Mouse (Mus musculus) limb, embryonic 10.5 days (tissue): ENCODE results near the gene Fmo2. TPM values are rescaled to one million over a fixed set of nuclear protein-coding genes. Genes with fewer than 3 reads are reported as not detected.

Source experiments
- DNase-seq: peaks from one replicate; pipeline ENCODE4 v3.0.0-alpha.2; 2017; ENCODE audit warnings: low spot score
- H3K27ac ChIP-seq: fragments of 300-500 bp; sonication (generic); 2 replicates; pipeline ENCODE4 v1.5.1; 2016; ENCODE audit warnings: mild to moderate bottlenecking
- H3K27me3 ChIP-seq: fragments of 300-500 bp; sonication (generic); 2 replicates; pipeline ENCODE4 v1.6.1; 2016; ENCODE audit warnings: low read depth, mild to moderate bottlenecking; ENCODE audit not compliant: poor library complexity, severe bottlenecking
- H3K36me3 ChIP-seq: fragments of 300-500 bp; sonication (generic); 2 replicates; pipeline ENCODE4 v1.6.1; 2016; ENCODE audit warnings: mild to moderate bottlenecking, moderate library complexity
- H3K4me1 ChIP-seq: fragments of 300-500 bp; sonication (generic); 2 replicates; pipeline ENCODE4 v1.6.1; 2016
- H3K4me3 ChIP-seq: fragments of 300-500 bp; sonication (generic); 2 replicates; pipeline ENCODE4 v1.5.1; 2016; ENCODE audit warnings: mild to moderate bottlenecking, moderate library complexity
- H3K9me3 ChIP-seq: fragments of 300-500 bp; sonication (generic); replicated peaks from 2 replicates; pipeline ENCODE4 v1.6.1; 2016; ENCODE audit warnings: mild to moderate bottlenecking
- whole genome bisulfite sequencing: fragments of 180-500 bp; shearing (Covaris S2); methylation state at CpG from one replicate; pipeline ENCODE4 v1.1.7; 2016; 5-methylcytosine and 5-hydroxymethylcytosine counted together
- polyA plus RNA-seq: library from polyadenylated mRNA; unstranded; fragments of >200 nt; fragmentation: Nextera tagmentation; extraction: Ambion mirVana; gene quantifications from 2 replicates; pipeline ENCODE4 v1.2.1, GENCODE M21; 2016

Fmo2 gene
- polyA plus RNA-seq = 0.08 TPM in 1 of 2 replicates, not detected in the other

DNA sequence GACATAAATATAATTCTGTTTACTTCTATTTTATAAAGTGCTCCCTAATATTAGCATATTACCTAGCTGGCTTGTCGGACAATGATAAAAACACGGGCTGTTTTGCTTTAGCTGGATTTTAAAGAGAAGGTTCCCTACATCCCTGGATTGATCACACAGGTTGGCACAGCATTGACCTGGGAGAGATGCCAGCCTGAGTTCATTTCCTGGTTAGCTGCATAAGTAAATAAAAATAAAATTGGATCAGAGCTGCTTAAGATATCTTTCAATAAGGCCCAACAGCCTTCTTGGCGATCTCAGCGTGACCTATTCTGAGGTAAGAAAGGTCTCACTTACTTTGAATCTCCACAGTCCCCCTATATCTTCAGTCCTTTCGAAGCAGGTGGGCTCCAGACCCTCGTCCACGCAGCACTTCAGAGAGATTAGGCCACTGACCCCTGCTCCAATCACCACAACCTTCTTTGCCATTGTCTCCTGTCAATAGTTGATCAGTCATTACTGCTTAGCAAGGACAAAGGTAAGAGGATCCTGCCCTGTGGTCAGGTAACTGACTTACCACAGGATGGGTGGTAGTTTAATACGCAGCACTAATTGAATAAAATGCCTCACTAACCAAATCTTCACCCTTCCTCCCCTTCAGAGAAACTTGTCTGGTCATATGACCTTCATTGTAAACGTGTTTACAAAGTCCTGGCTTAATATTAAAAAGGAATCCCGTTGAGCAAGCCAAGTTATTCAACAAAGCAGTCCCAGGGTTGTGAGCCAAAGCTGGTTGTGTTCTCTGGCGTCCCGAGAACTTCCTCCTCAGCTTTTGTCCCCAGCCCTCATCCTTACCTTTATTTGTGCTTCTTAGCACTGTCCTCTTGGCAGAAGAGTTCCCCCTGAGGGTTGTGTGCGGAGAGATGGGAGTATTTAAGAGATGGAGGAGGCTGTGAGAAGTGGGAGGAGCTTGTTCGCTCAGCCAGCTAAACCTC, at the start of gene Fmo2:
Gene Fmo2, minus strand, starts transcription at position 889 of the 974 bp plus-strand sequence.
- Histone ChIP-seq H3K4me1 (no peaks in the 10 kb centered on the region), H3K27ac (no peak within 1 kb of the TSS), H3K27me3 (no peaks in the 10 kb centered on the region), H3K36me3 (no peaks in the 10 kb centered on the region), H3K9me3 (no peaks in the 10 kb centered on the region), H3K4me3 (no peak within 1 kb of the TSS)
- no peak for DNase-seq
- WGBS = 79% methylated on average over 14 of the region's 14 CpGs

DNA sequence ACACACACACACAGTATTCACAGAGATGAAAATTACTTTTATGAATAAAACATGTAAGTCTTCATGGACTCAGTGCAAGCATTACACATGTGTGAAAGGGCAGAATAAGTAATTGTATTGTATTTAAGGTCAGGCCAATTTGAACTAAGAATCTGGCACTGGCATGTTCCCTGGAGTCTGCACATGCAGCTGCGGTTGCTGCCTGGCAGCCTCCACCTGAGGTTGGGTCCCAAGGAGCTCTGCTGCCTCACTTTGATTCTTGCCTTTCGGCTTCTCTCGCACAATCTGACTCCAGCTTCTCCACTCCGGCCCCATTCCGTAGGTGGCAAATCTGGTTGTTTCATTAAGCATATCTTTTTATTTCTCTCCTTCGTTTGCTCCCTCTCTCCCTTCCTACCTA, 49.4 kb upstream of the Fmo2 start:
- Histone ChIP-seq H3K4me3 (no peak overlapping the region), H3K27me3 (no peaks in the 10 kb centered on the region), H3K4me1 (peaks cover 30% of the 10 kb centered on the region), H3K9me3 (no peaks in the 10 kb centered on the region), H3K36me3 (no peaks in the 10 kb centered on the region), H3K27ac (no peak overlapping the region)
- no peak for DNase-seq
- WGBS = 87% methylated on average over 6 of the region's 6 CpGs

DNA sequence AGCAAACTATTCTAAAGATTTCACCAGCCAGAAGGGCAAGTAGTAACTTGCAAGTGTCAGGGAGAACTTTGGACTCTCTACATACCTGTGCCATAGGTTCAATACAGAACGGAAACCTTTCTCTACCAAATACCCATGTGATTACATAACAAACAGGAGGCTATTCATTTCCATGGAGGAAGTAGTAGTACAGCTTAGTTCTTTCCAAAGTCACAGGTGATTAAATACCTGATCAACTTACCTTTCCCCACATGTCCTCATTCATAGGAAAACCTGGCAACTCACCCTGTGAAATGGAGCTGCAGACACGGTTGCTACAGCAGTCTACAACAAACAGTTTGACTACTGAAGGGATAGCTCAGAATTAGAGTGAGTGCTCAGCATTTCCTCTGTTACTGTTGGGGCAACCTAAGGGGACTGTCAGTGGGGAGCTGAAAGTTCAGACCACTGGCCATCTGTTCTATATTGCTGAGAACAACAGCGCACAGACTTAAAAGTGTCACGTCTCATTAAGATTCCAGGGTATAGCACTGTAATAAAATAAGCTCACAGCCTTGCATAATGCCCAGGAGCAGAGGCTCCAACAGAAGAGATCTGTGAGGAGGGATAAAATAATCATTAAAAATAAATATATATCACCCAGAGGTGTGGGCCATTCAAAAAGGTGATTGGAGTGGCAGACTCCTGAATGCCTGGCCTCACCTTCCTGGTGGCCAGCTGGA, 48.5 kb upstream of the Fmo2 start:
- no peaks in the 10 kb centered on the region for H3K36me3 ChIP-seq
- H3K27me3 ChIP-seq = no peaks in the 10 kb centered on the region
- peaks cover 29% of the 10 kb centered on the region for H3K4me1 ChIP-seq
- no peak overlapping the region for H3K27ac ChIP-seq
- 57% methylated on average over 4 of the region's 4 CpGs for WGBS
- no peak overlapping the region for H3K4me3 ChIP-seq
- no peaks in the 10 kb centered on the region for H3K9me3 ChIP-seq
- peak; percentile 30 for DNase-seq

DNA sequence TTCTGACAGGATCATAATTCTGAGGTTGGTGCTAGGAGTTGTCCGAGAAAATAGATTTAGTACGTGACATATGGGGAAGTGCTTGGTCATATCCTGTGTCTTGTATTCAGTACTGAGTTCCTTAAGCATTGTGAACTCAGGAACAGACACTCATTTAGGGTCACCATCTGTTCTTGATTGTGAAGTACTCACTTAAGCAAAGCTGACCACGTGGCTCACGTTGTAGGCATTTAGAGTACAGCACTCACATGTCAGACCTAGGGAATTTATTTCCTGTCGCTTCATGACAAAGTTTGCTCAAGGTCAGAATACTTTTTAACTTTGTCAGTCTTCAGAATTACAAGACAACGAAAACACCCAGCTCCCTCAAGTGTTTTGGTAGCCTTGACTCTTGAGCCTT, 45.2 kb upstream of the Fmo2 start:
- no peak overlapping the region for H3K27ac ChIP-seq
- no peak overlapping the region for H3K4me3 ChIP-seq
- no peaks in the 10 kb centered on the region for H3K36me3 ChIP-seq
- H3K27me3 ChIP-seq = no peaks in the 10 kb centered on the region
- H3K9me3 ChIP-seq = no peaks in the 10 kb centered on the region
- peaks cover 33% of the 10 kb centered on the region for H3K4me1 ChIP-seq
- 33% methylated on average over 6 of the region's 6 CpGs for WGBS
- no peak for DNase-seq

DNA sequence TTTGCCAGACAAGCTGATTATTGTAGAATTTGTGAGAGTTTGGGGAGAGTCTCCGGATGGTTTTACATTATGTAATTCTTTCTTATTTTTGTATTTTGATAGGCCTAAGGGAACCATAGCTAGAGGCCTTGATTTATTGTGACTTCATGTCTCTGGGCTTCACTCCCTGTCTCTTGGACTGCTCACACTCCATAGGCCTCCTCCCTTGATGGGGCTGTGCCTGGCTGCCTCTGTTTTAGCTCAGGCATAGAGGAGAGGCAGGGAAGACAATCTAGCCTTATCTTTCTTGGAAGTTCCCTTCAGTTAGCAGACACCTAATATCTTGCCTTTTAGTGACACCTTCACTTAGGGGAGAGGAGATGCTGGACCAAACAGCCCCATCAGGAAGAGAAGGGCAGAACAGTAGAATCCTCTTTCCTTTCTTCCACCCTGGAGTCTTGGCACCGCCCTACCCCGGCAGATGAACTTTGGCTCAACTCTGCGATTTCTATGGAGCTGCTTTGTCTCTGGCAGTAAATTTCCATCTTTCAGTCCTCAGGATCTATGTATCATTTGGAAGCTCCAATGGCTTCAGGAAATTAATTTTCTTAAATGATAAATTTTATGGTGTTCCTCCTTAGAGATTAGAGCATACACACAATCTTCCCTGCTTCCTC, 40.3 kb upstream of the Fmo2 start:
- Histone ChIP-seq H3K36me3 (no peaks in the 10 kb centered on the region), H3K4me3 (no peak overlapping the region), H3K27ac (no peak overlapping the region), H3K9me3 (no peaks in the 10 kb centered on the region), H3K4me1 (peaks cover 20% of the 10 kb centered on the region), H3K27me3 (no peaks in the 10 kb centered on the region)
- 84% methylated on average over 4 of the region's 4 CpGs for WGBS
- no peak for DNase-seq

DNA sequence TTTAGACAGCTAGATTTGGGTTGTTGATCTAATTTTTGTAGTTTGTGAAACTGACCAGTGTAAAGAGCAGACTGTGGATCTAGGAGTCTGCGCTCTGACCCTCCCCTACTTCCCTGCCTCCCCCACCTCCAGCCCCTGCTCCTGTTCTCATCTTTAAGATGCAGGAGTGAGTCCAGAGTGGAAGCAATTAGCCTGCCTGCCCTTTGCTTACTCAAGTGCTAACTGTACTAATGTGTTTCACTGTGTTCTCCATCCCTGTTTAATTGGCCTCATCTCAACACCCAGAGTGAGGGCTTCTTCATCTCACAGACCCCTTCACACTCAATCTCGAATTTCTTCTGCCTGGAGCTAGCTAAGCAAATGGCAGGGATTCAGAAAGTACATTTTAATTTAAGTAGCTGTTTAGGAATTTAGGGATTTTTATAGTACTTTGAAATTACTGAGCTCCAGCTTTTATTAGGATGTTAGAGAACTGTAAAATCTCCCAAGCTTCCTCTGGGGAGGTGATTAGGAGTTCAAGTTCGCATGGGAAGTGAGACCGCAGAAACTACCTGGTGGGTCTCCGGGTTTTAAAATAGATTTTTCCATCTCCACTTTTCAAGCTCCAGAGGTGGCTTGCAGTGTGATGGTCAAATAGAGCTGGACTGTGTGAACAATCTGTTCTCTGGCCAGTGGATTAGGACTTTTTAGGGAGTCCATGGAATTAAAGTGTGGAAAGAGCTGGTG, 39.6 kb upstream of the Fmo2 start:
- H3K4me3 ChIP-seq = no peak overlapping the region

DNA sequence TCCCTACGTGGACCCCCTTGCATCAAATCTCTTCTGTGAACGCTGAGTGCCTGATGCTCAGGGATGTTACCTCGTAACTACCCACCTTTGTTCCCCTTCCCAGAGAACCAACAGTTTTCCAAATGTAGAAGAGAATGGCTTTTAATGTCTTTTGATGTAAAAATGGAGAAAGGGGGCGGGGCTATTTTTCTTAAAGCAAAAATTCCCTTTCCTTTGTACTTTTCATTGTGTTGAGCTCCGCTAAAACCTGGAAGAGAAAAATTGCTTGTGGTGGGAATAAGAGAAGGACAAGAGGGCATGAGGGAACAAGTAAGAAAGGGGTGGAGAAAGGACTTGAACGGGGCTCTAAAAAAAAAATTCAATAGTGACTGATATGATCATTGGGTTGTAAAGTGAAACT, 38.9 kb upstream of the Fmo2 start, which contains the start of gene Fmo6:
Gene Fmo6, minus strand, starts transcription at position 101 of the 400 bp plus-strand sequence.
- H3K4me3 ChIP-seq = no peak within 1 kb of the TSS
- H3K4me1 ChIP-seq = peaks cover 13% of the 10 kb centered on the region
- no peaks in the 10 kb centered on the region for H3K27me3 ChIP-seq
- no peak within 1 kb of the TSS for H3K27ac ChIP-seq
- WGBS = 89% methylated on average over 6 of the region's 6 CpGs
- no peaks in the 10 kb centered on the region for H3K36me3 ChIP-seq
- H3K9me3 ChIP-seq = no peaks in the 10 kb centered on the region
- DNase-seq = no peak

More for the DNA sequence above, 39.6 kb upstream of the Fmo2 start:
- Histone ChIP-seq H3K4me1 (peaks cover 13% of the 10 kb centered on the region), H3K36me3 (no peaks in the 10 kb centered on the region), H3K27ac (no peak overlapping the region), H3K27me3 (no peaks in the 10 kb centered on the region), H3K9me3 (no peaks in the 10 kb centered on the region)
- WGBS = 66% methylated on average over 5 of the region's 5 CpGs
- DNase-seq = no peak

DNA sequence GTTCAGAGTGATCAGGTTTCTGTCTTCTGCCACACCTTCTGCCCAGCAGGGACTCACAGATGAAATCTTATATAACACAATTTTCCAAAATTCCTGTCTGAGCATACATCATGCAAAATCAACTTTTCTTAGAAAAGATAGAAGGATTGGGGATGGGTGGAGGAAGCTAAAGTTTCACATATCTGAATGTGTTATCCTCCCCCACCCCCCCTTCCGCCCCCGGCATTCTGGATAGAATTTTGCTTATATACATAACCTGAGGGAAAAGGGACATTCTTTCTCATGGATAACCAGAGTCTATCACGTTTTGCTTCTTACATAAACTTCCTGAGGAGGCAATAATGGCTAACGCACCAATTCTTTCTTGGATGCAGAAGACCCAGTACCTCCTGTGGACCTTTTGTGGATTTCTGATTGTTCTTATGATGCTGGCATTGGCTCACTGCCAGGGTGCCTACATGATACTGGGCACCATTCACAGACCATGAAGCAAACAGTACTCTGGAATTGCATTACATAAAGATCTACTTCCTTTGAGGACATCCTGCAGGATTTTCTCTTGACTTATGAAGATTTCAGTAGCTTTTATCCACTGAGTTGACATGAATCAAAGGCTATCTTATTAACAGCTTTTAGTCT, 36.0 kb upstream of the Fmo2 start:
- WGBS = 86% methylated on average over 4 of the region's 4 CpGs
- no peaks in the 10 kb centered on the region for H3K27me3 ChIP-seq
- H3K27ac ChIP-seq = no peak overlapping the region
- no peak for DNase-seq
- H3K36me3 ChIP-seq = no peaks in the 10 kb centered on the region
- H3K9me3 ChIP-seq = no peaks in the 10 kb centered on the region
- H3K4me3 ChIP-seq = no peak overlapping the region
- H3K4me1 ChIP-seq = peaks cover 13% of the 10 kb centered on the region

DNA sequence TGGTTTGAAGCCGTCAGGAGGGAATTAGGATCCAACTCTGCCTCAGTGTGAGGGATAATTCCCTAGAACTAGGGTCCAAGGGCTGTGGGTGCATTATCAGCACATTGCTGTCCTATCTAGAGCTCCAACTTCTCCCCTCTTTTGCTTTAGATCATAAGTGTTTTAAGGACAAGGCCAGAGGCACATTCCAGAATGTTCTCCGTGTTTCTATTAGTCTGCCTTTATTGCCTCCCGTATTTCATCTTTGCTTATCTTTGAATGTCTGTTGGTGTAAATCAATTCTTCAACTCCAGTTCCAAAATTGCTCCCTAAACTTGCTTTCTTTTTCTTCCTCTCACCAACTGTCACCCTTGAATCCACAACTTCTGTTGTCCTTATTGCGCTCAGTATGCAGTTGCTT, 33.9 kb upstream of the Fmo2 start:
- no peaks in the 10 kb centered on the region for H3K4me1 ChIP-seq
- H3K36me3 ChIP-seq = no peaks in the 10 kb centered on the region
- H3K9me3 ChIP-seq = no peaks in the 10 kb centered on the region
- H3K27ac ChIP-seq = no peak overlapping the region
- WGBS = 90% methylated on average over 4 of the region's 4 CpGs
- DNase-seq = no peak
- no peak overlapping the region for H3K4me3 ChIP-seq
- no peaks in the 10 kb centered on the region for H3K27me3 ChIP-seq

DNA sequence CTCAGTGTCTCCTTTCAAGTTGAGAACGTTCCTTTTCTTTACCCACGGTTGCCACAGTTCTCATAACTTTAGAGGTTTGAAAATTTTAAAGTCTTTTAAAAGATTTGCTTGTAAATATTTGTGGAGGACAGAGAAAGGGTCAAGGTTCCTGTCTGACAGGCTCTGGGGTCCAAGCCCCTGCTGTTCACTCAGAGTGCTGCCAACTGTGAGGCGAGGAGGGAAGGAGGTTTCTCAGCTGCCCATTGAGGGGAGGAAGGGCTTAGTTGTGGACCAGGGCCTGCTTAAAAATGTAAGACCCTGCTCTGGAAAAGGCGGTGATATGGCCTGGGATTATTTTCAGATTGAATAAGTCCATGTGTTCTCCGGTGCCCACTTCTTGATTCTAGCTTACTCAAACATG, 33.4 kb upstream of the Fmo2 start:
- H3K27me3 ChIP-seq = no peaks in the 10 kb centered on the region
- no peak overlapping the region for H3K27ac ChIP-seq
- no peaks in the 10 kb centered on the region for H3K4me1 ChIP-seq
- no peaks in the 10 kb centered on the region for H3K36me3 ChIP-seq
- H3K9me3 ChIP-seq = no peaks in the 10 kb centered on the region
- 86% methylated on average over 5 of the region's 5 CpGs for WGBS
- no peak overlapping the region for H3K4me3 ChIP-seq
- DNase-seq = no peak

DNA sequence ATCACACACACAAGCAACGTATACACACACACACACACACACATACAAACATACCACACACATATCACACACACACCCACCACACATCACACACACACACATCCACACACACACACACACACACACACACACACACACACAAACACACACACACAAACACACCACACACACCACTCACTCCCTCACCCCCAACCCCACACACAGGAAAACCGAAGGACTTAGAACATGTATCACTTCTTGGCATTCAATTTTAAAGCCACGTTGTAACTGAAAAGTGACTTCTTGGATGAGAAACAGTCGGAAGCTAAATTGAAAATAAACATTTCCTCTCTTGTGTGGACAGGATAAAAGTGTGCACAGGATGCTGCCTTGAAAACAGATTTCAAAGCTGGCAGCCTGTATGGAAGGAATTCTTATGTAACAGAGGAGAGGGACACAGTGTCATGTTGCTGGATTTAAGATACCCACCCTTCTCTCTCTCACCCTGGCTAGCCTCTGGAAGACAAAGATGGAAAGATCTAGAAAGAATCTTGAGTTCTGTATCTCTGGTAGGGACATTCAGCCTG, 32.9 kb upstream of the Fmo2 start:
- H3K4me3 ChIP-seq = no peak overlapping the region

DNA sequence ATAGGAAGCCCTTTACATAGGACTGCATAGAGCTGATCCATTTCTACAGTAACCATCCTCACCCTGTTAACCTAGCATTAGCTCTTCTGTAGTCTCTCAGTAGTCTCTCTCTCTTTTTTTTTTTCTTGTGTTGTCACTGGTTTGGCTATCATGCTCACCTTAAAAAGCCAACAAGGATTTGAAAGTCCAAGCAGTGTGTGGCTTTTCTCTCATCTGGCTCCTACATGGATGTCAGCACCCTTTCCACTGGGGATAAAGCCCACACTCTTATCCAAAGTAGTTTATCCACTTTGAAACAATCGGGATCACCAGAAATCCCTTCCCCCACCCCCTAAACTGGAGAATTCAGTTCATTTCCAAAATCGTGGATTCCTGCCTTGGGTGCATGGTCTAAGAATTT, 32.1 kb upstream of the Fmo2 start:
- H3K4me1 ChIP-seq = no peaks in the 10 kb centered on the region
- H3K27ac ChIP-seq = no peak overlapping the region
- DNase-seq = no peak
- H3K4me3 ChIP-seq = no peak overlapping the region
- no peaks in the 10 kb centered on the region for H3K36me3 ChIP-seq
- no peaks in the 10 kb centered on the region for H3K27me3 ChIP-seq
- no peaks in the 10 kb centered on the region for H3K9me3 ChIP-seq
- 84% methylated on average over 2 of the region's 2 CpGs for WGBS

More for the DNA sequence above, 32.9 kb upstream of the Fmo2 start:
- H3K27ac ChIP-seq = no peak overlapping the region
- H3K27me3 ChIP-seq = no peaks in the 10 kb centered on the region
- DNase-seq = no peak
- 85% methylated on average over 4 of the region's 4 CpGs for WGBS
- no peaks in the 10 kb centered on the region for H3K36me3 ChIP-seq
- H3K9me3 ChIP-seq = no peaks in the 10 kb centered on the region
- no peaks in the 10 kb centered on the region for H3K4me1 ChIP-seq
